Mouse (Mus musculus): ENCODE measurements around the gene Nptx2.

The Nptx2 gene

DNA sequence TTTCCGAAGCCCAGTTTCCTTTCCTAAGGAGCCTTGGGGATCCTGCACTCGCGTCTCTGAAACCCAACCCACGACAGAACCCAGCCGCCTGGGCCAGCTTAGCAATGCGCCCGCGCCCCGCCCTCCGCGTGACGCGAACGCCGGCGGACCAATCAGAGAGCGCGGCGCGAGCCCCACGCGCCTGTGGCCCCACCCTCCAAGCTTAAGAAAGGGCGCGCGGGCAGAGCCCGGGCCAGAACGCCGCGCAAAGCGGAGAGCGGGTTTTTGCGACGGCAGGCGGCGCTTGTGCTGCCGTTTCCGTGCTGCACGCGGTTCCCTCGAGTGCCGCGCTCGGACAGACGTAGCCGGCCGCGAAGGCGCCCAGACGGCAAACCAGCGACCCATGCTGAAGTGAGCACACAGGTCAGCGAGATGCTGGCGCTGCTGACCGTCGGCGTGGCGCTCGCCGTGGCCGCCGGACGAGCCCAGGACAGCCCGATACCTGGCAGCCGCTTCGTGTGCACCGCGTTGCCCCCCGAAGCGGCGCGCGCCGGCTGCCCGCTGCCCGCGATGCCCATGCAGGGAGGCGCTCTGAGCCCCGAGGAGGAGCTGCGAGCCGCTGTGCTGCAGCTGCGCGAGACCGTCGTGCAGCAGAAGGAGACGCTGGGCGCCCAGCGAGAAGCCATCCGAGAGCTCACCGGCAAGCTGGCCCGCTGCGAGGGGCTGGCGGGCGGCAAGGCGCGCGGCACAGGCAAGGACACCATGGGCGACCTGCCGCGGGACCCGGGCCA, at the start of gene Nptx2:
Nptx2 (plus strand) TSS at position 250 of the 770 bp plus-strand sequence.
- DNase-seq (ENCODE audit: low read depth, low spot score): peak; percentile 91

DNA sequence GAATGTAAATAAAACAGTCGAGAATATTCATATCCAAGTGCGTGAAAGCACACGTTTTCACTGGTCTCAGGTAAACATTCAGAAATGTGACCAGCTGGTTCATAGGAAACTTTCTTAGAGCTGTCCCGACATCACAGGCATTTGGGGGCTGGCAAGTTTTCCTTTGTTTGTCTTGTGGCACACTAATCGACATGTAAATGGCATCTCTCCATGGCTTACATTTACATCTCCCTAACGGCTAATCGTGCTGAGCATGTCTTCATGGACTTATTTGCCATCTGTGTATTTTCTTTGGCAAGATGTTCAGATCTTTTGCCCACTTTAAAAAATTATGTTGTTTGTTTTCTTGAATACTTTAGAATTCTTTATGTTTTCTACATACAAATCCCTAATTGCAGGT, 49.2 kb upstream of the Nptx2 start:
- no peak for DNase-seq (ENCODE audit: low read depth, low spot score)

DNA sequence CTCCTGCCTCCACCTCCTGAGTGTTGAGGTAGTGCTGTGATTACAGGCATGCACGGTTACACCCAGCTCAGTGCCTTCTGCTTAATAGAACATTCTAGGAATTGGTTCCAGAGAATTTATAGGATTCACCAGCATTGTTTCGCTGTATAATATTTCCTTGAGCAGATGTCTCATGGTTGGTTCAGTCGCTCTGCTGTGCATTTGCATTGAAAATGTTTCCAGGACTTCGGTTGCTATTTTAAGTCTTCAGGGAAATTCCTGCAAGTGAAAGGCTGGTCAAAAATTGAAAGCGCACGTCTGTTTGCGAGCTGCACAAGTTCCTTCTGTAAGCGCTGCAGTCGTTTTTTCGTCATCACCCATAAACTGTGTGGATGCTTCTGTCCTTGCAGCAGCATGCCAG, 41.5 kb upstream of the Nptx2 start:
- peak; percentile 64 for DNase-seq (ENCODE audit: low read depth, low spot score)

DNA sequence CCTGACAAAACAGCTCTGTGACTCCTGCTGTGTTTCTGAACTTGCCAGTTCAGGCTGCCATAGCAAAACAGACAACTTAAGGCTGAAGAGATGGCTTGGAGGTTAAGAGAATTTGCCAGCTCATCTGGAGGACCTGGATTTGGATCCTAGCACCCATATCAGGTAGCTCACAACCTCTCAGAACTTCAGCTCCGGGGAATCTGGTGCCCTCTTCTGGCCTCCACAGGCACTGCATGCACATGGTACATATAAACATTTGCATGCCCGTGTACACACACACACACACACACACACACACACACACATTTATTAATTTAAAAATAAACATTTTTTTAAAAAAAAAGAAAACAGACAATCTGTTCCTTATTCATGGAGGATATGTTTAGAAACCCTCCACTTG, 40.0 kb upstream of the Nptx2 start:
- DNase-seq (ENCODE audit: low read depth, low spot score): no peak

DNA sequence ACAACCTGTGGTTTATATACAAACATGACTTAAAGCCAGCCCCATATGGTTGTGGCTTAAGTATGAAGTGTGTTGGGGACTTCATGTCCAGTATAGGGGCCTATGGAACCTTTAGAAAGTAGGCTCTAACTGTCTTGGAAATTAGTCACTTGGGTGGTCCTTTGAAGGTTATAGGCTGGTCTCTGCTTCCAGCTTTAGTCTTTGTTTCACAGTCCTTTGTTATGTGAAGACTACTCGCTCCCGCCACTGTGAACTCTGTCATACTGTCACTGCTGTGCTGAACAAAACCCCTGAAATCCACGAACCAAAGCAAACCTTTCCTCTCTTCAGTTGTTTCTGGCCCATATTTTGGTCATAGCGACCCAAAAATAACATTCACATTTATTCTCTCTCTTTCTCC, 39.5 kb upstream of the Nptx2 start:
- no peak for DNase-seq (ENCODE audit: low read depth, low spot score)

DNA sequence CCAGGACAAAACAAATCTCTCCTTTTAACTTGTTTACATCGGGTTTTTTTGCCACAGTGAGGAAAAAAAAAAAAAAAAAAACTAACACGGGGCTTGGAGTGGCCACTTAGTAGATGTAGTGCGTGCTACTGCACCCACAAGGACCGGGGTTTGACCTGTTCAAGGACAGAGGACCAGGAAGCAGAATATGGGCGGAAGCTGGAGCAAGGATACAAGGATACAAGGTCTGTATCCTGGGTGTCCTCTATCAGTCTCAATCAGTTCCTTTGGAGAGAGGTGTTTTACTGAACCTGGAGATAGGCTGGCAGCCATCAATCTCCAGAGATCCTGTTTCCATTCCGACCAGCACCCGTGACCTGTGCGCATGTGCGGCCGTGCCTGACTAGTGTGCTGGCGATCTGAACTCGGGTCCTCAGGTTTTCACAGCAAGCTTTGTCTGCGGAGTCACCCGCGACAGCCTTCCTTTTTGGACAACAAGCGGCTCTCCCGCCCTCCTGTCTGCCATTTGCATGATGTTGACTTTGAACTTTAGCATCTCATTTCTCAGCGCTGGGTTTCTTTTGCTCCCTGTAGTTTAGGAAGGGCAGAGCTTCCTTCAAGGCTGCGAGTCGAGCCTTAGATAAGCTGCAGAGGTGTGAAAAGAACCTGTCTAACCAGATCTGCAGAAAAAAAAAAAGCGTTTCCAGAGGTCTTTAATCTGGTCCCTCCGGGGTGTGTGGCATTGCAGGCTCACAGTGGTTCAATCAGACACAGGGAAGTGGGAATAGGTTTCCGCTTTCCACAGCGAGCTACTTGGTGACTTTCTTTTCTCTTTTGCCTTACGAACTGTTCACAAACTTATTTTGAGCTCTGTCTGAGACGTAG, 38.8 kb upstream of the Nptx2 start:
- no peak for DNase-seq (ENCODE audit: low read depth, low spot score)

DNA sequence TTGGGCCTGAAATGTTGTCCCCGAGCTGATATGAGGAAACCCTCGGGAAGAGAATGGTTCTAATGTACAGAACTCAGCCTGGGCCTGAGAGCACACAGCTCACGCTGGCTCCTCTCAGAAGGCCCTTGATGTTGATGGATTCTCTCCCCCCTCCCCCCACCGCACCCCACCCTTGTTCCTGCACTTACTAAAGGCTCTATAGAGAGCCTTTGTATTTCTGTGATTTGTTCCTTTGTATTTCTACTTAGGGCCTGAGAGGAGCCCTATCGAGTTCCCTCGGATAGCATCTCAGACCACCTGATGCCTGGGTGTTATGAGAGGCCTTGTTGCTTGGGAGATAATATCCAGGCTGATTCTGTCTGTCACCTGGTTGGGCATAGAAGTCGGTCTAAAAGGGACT, 36.3 kb upstream of the Nptx2 start:
- DNase-seq (ENCODE audit: low read depth, low spot score): no peak

DNA sequence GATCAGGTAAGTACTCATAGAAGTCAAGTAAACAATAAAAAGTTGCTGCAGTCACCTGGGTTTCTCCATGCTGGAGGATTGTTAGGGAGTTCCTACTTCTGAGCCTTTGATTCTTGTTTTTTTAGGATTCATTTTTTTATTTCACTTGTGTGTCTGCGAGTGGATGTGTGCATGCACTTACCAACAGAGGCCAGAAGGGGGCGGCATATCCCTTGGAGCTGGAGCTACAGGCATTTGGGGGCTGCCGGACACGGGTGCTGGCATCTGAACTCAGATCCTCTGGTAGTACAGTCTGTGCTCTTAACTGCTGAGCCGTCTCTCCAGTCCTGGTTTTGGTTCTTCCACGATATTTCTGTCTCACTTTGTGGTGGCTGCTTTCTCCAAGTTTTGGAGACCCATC, 31.0 kb upstream of the Nptx2 start:
- DNase-seq (ENCODE audit: low read depth, low spot score): no peak

DNA sequence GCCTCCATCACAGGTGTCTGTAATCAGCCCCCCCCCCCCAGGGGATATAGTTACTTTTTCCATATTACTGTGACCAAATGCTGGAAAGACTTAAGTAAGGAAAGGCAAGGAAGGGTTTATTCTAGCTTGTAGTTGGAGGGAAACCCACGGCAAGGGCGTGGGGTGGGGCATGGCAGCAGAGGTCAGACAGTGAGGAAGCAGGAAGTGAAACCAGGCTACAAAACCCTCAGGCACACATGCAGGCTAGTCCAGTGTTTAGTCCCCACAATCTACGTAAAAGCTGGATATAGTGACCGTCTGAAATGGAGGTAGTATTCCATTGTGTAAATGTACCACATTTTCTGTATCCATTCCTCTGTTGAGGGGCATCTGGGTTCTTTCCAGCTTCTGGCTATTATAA, 30.5 kb upstream of the Nptx2 start:
- DNase-seq (ENCODE audit: low read depth, low spot score): no peak

DNA sequence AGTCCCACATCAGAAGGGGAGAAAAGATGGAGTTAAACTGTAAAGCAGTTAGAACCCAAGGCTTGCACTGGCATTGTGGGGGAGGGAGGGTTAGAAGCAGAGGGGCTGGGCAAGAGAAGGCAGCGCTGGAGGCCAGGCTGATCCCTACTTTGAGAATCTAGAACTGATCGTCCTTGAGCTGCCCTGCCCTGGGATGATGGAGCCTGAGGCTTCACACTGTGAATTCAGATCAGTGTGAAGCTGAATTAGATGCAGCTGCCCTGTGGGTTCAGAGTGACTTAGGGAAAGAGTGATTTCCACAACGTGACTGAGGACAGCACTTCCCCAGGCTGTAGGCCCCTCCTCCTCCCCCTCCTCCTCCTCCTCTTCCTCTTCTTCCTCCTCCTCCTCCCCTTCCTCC, 25.6 kb upstream of the Nptx2 start:
- no peak for DNase-seq (ENCODE audit: low read depth, low spot score)

DNA sequence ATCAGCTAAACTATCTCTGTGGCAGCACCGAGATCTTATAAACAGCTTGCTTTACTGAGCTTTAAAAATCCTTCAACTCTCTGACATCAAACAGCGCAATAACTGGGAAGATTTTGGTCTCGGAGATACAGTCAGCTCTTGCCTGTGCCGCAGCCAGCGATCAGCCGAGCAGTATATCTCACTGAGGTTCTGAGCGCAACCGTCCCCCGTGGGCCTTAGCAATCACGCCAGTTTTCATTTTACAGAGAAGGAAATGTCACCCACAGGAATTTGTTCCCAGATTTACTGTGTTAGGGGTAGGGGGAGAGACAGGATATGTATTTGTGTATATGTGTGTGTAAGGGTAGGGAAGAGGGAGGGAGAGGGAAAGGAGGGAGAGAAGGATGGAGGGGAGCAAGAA, 20.9 kb upstream of the Nptx2 start:
- no peak for DNase-seq (ENCODE audit: low read depth, low spot score)

DNA sequence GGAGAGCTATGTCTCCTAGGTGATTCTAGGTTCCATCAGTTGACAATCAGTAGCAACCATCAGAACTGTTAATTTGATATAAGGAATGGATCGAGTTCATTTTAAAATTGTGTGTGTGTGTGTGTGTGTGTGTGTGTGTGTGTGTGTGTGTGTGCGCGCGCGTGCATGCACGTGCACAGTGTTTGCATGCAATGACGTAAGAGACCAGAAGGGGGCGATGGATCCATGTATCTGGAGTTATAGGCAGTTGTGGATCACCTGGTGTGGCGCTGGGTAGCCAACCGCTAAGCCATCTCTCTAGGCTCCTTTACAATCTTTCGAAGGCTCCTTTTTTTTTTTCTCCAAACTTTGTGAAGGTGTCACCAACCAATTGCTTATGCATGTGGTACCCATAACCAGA, 16.6 kb upstream of the Nptx2 start:
- DNase-seq (ENCODE audit: low read depth, low spot score): no peak

DNA sequence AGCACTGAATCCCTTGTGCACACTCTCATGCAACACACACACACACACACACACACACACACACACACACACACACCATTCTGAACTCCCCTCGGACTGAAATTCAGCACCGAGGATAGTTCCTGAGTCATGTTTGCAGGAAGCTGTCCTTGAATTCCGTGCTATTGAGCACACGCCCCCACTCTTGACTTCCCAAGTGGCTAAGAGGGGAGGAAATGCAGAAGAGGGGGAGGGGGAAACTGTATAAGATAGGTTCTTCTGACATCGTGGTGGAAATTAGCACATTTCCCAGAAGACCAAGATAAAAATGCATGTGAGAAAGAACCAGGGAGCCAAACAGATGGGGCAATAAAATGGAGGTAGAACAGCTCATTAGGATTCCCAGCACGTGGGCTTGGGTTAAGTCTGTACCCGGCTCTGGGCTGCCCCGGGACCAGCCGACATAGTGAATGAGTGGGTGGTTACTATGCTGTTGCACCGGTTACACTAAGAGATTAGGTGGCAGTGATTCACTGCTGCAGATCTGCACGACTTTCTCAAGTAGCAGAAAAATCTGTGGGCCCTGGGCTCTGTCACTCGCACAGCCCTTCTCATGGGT, 2.9 kb upstream of the Nptx2 start:
- DNase-seq (ENCODE audit: low read depth, low spot score): peak; percentile 91

DNA sequence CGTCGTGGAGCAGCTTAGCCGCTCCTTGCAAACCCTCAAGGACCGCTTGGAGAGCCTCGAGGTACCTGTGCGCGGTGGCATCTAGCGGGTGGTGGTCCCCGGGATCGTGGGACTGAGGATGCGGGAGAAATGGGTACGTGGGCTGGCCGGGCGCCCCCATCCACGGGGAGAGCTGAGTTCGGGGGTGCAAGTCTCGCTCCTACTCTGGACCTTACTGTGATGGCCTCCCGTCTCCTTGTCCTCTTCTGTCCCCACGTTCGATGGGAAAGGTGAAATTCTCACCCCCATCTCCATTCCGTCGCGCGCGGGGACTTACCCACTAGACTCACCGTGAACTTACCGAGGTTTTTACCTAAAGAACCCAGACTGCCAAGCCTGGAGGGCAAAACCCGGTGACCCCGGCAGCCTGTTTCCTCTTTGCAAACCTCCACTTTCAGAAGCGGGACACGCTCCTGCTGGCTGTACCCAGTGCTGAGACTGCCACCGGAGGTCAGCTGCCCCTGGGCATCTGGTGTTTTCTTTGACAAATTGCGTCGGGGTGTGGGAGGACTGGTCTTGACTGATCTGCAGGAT, 807 bp downstream of the Nptx2 start:
- DNase-seq (ENCODE audit: low read depth, low spot score): no peak

DNA sequence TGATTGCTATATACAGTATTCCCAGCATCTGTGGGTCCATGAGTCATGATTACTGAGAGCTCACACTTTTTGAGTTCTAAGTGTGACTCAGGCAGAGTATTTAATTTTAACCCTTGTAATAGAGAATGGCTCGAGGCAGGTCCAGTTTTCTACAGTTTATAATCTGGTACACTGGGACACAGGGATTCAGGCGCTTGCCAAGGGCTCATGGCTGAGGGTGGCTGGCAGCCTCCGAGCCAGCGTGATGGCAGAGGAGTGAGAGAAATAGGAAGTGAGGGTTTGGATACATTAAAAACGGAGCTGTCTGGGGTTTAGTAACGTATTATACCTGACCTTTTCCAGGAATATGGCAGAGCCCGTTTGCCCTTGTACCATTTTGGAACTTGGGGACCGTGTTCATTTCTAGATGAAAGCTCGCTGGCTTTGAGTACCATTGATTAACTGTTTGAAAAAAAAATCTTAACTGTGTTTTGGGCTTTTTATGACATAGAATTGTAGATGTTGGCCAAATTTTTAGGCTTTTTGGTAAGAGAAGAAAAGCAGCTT, 1.7 kb downstream of the Nptx2 start:
- DNase-seq (ENCODE audit: low read depth, low spot score): peak; percentile 49

DNA sequence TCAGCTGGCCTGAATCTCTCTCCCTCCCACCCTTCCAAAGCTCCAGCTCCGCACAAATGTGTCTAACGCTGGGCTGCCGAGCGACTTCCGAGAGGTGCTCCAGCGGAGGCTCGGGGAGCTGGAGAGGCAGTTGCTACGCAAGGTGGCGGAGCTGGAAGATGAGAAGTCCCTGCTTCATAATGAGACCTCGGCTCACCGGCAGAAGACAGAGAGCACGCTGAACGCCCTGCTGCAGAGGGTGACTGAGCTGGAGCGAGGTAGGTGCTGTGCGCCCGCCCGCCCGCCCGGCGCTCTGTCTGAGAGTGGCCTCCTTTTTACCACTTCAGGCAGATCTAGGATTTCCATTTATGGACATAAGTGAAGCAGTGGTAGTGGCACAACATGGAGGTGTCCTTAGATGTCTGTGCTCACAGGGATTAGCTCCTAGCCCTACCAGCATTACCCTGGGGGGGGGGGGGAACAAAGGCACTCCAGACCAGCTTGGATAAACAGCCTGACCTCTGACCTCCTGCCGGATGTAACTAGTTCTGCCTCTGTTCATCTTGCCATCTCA, 2.5 kb downstream of the Nptx2 start:
- peak; percentile 64 for DNase-seq (ENCODE audit: low read depth, low spot score)

DNA sequence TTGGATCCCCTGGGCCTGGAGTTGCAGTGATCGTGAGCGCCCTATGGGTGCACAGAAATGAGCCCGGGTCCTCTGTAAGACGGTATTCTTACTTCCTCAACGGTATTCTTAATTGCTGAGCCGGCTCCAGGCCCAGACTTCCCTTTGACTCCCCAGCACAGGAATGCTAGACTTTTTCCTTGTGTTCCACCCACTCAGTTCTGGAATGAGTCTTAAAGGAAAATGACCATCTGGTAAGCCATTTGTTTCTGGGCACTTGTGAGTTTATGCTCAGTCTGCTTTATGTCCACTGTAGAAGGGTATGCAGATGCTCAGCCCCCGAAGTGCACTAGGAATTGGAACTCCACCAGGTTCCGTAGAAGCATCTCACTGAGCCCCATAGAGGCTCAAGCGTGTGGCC, 4.3 kb downstream of the Nptx2 start:
- peak; percentile 74 for DNase-seq (ENCODE audit: low read depth, low spot score)

DNA sequence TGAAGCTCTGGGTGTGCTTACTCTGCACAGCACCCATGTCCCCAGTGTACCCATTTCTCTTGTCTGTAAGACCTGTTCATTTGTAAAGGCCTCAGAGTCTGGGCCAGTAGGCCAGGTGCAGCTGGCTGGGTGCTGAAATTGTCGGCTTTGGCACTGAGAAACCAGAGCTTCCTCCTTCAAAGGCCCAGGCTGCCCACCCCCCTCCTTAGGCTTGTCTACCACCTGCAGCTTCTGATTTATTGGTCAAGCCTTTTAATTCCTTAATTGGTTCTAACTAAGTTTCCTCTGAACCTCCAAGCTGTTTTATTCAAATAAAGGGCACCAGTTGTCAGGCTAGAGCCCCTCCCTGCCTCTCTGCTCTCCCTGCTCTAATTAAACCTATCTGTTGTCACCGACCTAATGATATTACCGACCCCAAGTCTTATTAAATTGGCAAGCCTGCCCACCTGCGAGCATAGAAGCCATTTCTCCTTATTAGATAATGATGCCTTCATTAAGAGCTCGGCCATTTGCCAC, 5.0 kb downstream of the Nptx2 start:
- no peak for DNase-seq (ENCODE audit: low read depth, low spot score)

DNA sequence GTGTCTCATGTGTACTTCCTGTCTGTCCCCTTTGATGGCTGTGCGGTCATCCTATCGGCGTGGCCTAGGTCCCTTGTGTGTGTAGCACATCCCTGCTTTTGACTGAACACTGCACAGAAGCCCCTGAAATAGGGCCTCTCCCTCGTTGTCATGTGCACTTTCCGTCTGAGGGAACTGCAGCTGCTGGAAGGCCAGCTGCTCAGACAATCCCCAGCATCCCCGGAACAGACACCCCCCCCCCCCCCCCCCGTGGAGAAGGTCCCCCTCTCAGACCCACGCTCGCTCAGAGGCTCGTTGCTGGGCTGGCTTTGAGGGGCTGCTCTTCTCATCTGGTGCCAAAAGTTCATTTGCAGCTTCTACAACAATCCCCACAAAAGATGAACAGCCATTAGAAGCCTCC, 11.0 kb downstream of the Nptx2 start:
- no peak for DNase-seq (ENCODE audit: low read depth, low spot score)

DNA sequence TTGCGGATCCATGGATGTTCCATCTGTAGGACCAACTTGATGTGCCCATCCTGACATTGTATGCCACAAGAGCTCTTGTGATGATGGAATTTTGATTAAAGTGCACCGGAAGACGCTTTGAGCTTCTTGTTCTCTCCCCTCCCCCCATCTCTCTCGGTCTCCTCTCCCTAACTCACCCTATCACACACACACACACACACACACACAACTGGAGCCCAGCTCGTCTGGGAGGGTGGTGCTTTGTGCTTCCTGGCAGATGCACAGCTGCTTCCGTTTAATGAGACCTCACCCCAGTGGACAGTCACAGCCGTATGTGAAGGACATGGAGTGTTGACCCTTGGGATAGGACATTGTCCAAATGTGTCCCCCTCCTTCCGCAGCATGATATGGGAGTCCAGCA, 11.7 kb downstream of the Nptx2 start:
- DNase-seq (ENCODE audit: low read depth, low spot score): no peak

DNA sequence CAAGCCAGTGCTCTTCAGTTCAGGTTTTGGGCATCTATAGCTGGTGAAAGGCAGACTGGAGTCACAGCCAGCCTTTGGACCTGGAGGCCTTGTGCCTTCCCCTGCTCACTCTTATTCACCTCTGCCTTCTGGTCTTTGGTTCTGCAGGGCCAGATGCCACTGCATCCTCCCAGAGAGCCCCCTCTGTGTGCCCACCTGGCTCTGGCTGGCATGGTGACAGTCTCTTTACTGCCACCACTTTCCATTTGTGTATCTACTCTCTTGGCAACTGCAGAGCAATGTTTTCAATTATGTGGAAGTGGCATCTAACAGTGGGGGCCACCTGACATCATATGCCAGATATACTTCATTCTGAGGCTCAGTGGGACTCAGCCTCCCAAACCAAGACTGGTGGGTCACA, 12.8 kb downstream of the Nptx2 start:
- no peak for DNase-seq (ENCODE audit: low read depth, low spot score)

DNA sequence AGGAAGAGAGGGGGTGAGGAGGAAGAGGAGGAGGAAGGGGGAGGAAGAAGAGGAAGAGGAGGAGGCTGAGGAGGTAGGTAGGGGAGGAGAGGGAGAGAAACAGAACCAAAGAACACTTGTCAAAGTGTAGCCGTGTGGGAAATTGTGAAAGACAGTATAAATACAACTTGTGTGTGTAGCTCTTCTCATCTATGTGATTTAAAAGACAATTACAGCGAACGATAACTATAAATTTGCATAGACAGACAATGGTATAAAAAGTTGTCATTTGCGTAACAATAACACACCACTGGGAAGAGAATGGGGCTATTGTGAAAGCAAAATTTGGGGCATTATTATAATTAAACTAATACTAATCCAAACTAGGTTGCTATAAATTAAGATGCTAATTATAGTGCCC, 20.0 kb downstream of the Nptx2 start:
- no peak for DNase-seq (ENCODE audit: low read depth, low spot score)
